Mouse (Mus musculus) thymus, adult 2 months (tissue): ENCODE data around the gene Ptpa.

Experiments
- CTCF ChIP-seq: fragments of 200-500 bp; IDR thresholded peaks from 2 replicates; pipeline ENCODE4 v1.5.1; 2012; ENCODE audit warnings: mild to moderate bottlenecking, control low read depth, low read length, moderate library complexity, borderline replicate concordance; ENCODE audit not compliant: control insufficient read depth, poor library complexity, insufficient read depth; ENCODE audit errors: extremely low read depth
- POLR2A ChIP-seq: fragments of 200-500 bp; IDR thresholded peaks from 2 replicates; pipeline ENCODE4 v1.6.1; 2012; ENCODE audit warnings: mild to moderate bottlenecking, low read length, control low read depth, moderate library complexity; ENCODE audit not compliant: control insufficient read depth, poor library complexity, insufficient read depth; ENCODE audit errors: extremely low read depth

DNA sequence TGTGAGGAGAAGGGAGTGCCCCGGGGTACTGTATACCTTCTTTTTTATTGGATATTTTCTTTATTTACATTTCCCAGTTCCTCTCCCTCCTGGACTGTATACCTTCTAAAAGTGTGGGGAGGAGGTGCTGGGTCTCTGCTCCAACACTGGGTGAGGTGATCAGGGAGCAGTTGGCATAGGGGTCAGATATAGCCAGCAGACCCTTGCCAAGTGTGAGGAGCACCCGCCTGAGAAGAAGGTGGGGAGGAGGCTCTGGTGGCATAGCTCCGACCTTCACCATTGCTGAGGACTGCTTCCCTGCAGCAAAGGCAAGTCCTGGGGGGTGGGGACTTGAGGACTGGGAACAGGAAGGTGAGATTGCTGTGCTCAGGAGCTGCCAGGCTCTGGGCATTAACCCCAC, 35.7 kb downstream of the Ptpa start:
- TF ChIP-seq CTCF (no peak), POLR2A (no peak)
